Comparison of ENCODE assay signal across 13 mouse cellular contexts in the genomic region with DNA sequence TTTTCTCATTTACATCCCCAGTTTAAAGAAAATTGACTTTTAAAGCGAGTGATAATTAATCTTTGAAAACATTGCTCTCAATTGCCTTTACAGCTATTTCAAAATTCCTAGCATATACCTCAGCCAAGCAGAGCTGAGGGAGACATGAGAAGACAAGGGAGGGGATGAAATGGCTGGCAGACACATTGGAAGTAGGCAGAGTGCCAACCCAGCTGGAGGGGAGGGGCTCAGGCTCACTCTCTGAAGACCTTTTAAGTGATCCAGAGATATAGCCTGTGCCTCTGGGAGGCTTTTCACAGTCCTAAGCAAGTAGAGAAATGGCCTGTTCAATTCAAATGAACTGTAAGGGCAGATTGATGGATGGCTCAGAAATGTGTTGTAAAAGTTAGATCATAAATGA.
DNase-seq lines count a peak whose midpoint lies in the region; ATAC-seq and TF ChIP-seq lines count a peak whose summit lies in the region.
"Had no signal": no experiment of that assay in that cellular context is flagged by ENCODE, and none has a peak within 500 bp of the region (broad histone marks: within the 10 kb centered on the region; RNA-seq: fewer than 3 reads in every experiment).

No protein-coding gene starts in this region.

- 71% methylated on average over 1 of the region's 1 CpGs for WGBS in heart, embryonic 11.5 days (ENCODE audit: insufficient replicate concordance)
- WGBS in midbrain, embryonic 13.5 days, result 87% methylated on average over 1 of the region's 1 CpGs
- WGBS in midbrain, embryonic 11.5 days, result 83% methylated on average over 1 of the region's 1 CpGs
- 42% methylated on average over 1 of the region's 1 CpGs for WGBS in forebrain, postnatal 0 days

- no peak overlapping the region for H3K27ac ChIP-seq in heart, embryonic 11.5 days (ENCODE audit: low read depth, low read length)
- H3K27ac ChIP-seq in midbrain, embryonic 13.5 days, result no peak overlapping the region
- H3K27ac ChIP-seq in midbrain, embryonic 11.5 days (ENCODE audit: low read depth, low read length), result no peak overlapping the region
- H3K27ac ChIP-seq in forebrain, postnatal 0 days (ENCODE audit: low read depth, low read length), result no peak overlapping the region
- H3K27ac ChIP-seq: heart, embryonic 10.5 days; layer of hippocampus, adult 2 months; left cerebral cortex, adult 2 months had no signal

- no peaks in the 10 kb centered on the region for H3K9me3 ChIP-seq in heart, embryonic 11.5 days (replicated peaks; ENCODE audit: control insufficient read depth, low read length)
- no peaks in the 10 kb centered on the region for H3K9me3 ChIP-seq in midbrain, embryonic 13.5 days
- H3K9me3 ChIP-seq in midbrain, embryonic 11.5 days (ENCODE audit: control insufficient read depth, low read length), result no peaks in the 10 kb centered on the region
- no peaks in the 10 kb centered on the region for H3K9me3 ChIP-seq in forebrain, postnatal 0 days (ENCODE audit: low read length)
- H3K9me3 ChIP-seq: heart, embryonic 10.5 days had no signal

- no peaks in the 10 kb centered on the region for H3K36me3 ChIP-seq in heart, embryonic 11.5 days (ENCODE audit: control insufficient read depth, insufficient read depth, low read length)
- H3K36me3 ChIP-seq in midbrain, embryonic 13.5 days, result no peaks in the 10 kb centered on the region
- H3K36me3 ChIP-seq in midbrain, embryonic 11.5 days (ENCODE audit: control insufficient read depth, insufficient read depth, low read length), result no peaks in the 10 kb centered on the region
- no peaks in the 10 kb centered on the region for H3K36me3 ChIP-seq in forebrain, postnatal 0 days (ENCODE audit: insufficient read depth)
- H3K36me3 ChIP-seq: heart, embryonic 10.5 days had no signal

- H3K27me3 ChIP-seq in heart, embryonic 11.5 days (ENCODE audit: control insufficient read depth, insufficient read depth, low read length), result no peaks in the 10 kb centered on the region
- H3K27me3 ChIP-seq in midbrain, embryonic 13.5 days, result no peaks in the 10 kb centered on the region
- H3K27me3 ChIP-seq in midbrain, embryonic 11.5 days (ENCODE audit: control insufficient read depth, insufficient read depth, low read length), result no peaks in the 10 kb centered on the region
- no peaks in the 10 kb centered on the region for H3K27me3 ChIP-seq in forebrain, postnatal 0 days (ENCODE audit: insufficient read depth, low read length)

- no peak overlapping the region for H3K4me3 ChIP-seq in heart, embryonic 11.5 days (ENCODE audit: low read depth, low read length)
- H3K4me3 ChIP-seq in midbrain, embryonic 13.5 days (replicated peaks), result no peak overlapping the region
- H3K4me3 ChIP-seq in midbrain, embryonic 11.5 days (ENCODE audit: low read depth, low read length), result no peak overlapping the region
- no peak overlapping the region for H3K4me3 ChIP-seq in forebrain, postnatal 0 days (ENCODE audit: low read depth, low read length)
- H3K4me3 ChIP-seq: heart, embryonic 10.5 days; layer of hippocampus, adult 2 months; left cerebral cortex, adult 2 months had no signal

- no peak overlapping the region for H3K4me2 ChIP-seq in heart, embryonic 11.5 days
- H3K4me2 ChIP-seq in midbrain, embryonic 13.5 days (replicated peaks), result no peak overlapping the region
- no peak overlapping the region for H3K4me2 ChIP-seq in midbrain, embryonic 11.5 days
- no peak overlapping the region for H3K4me2 ChIP-seq in forebrain, postnatal 0 days (ENCODE audit: low read depth)

- no peak for ATAC-seq in heart, embryonic 11.5 days (replicated peaks; ENCODE audit: insufficient number of reproducible peaks, low FRiP score, low TSS enrichment)
- 0 out of 2 replicates have a peak, but pooled peaks have one; percentile 37 for ATAC-seq in midbrain, embryonic 13.5 days
- ATAC-seq in midbrain, embryonic 11.5 days (ENCODE audit: low FRiP score), result no peak
- ATAC-seq in forebrain, postnatal 0 days, result no peak

- no peaks in the 10 kb centered on the region for H3K4me1 ChIP-seq in heart, embryonic 11.5 days (ENCODE audit: control insufficient read depth, insufficient read depth, low read length)
- H3K4me1 ChIP-seq in midbrain, embryonic 13.5 days (replicated peaks), result no peaks in the 10 kb centered on the region
- no peaks in the 10 kb centered on the region for H3K4me1 ChIP-seq in midbrain, embryonic 11.5 days (ENCODE audit: control insufficient read depth, insufficient read depth, low read length)
- no peaks in the 10 kb centered on the region for H3K4me1 ChIP-seq in forebrain, postnatal 0 days (ENCODE audit: insufficient read depth)
- H3K4me1 ChIP-seq: heart, embryonic 10.5 days had no signal

- peak; percentile 3 to 14 for DNase-seq in heart, postnatal 10 days
- DNase-seq in midbrain, embryonic 11.5 days (ENCODE audit: low spot score, missing footprints), result no peak
- peak; percentile 33 for DNase-seq in forebrain, postnatal 0 days
- peak; percentile 44 to 75 for DNase-seq in lung, postnatal 4 days
- DNase-seq in frontal cortex, postnatal 10 days (ENCODE audit: low spot score in 2 of 2), result no peak
- no peak for DNase-seq in embryo, embryonic 9.5 days (ENCODE audit: extremely low spot score)
- DNase-seq: cerebellum, adult 11 months; thymus, postnatal 25 days had no signal

- intact Hi-C loops in heart, postnatal 10 days (cut with DNase I), result no loop called here

- no peak overlapping the region for H3K9ac ChIP-seq in heart, embryonic 11.5 days (ENCODE audit: low read depth, low read length)
- H3K9ac ChIP-seq in midbrain, embryonic 13.5 days (replicated peaks), result no peak overlapping the region
- H3K9ac ChIP-seq in midbrain, embryonic 11.5 days (ENCODE audit: low read length), result no peak overlapping the region
- H3K9ac ChIP-seq in forebrain, postnatal 0 days, result no peak overlapping the region

- no peak for TF ChIP-seq CTCF in forebrain, postnatal 0 days (IDR thresholded peaks at IDR 0.05; ENCODE audit: low read depth)

Comparison
In these comparisons a context has a peak if more than half of its experiments do, and no peak if none do; other contexts are left out.
1. DNase-seq: peak in heart, postnatal 10 days (2 of 2), forebrain, postnatal 0 days (single experiment) and lung, postnatal 4 days (2 of 2); none in midbrain, embryonic 11.5 days (single experiment), frontal cortex, postnatal 10 days (0 of 2) and embryo, embryonic 9.5 days (single experiment).